Mouse (Mus musculus) left cerebral cortex, postnatal 25 days (tissue): Measurements from ENCODE around the gene Ccdc115. TPM values are rescaled to one million over a fixed set of nuclear protein-coding genes. Genes with fewer than 3 reads are reported as not detected.
"Not testable (repeated sequence)": the region's sequence is repeated elsewhere in the genome, so short reads cannot be mapped to it uniquely, and the experiment has no call there.

Source experiments
- DNase-seq, 2 experiments: peaks; one replicate each; pipeline ENCODE4 v3.0.0; 2022; ENCODE audit warnings: low spot score in 2 of 2, mixed read lengths in 1 of 2
- intact Hi-C: fragments of 180-260 bp; cut with DNase I; formaldehyde crosslinking; loops from one replicate; pipeline ENCODE4 v1.15.1; 2025
- total RNA-seq, 2 experiments: library from RNA; stranded (reverse); gene quantifications; 2 replicates each; pipeline ENCODE4 v1.2.3; 2021

Ccdc115 gene
- total RNA-seq, 2 experiments from 2014 or later, result 14.3 to 16.5 TPM

GRCm38 (mm10) chr1:34439961-34440630 lies 624 bp upstream of the Ccdc115 start:
- no peak for DNase-seq
- intact Hi-C loops, result no loop called here

- no peak for DNase-seq
- intact Hi-C loops, result no loop called here
Measured at GRCm38 (mm10) chr1:34438381-34439051, 956 bp downstream of the Ccdc115 start.

- DNase-seq, intact Hi-C loops: not testable (repeated sequence)
Measured at GRCm38 (mm10) chr1:34437366-34437765, 2.1 kb downstream of the Ccdc115 start.

GRCm38 (mm10) chr1:34436374-34436773 lies 3.1 kb downstream of the Ccdc115 start:
- DNase-seq, result no peak
- intact Hi-C loops, result no loop called here

GRCm38 (mm10) chr1:34435371-34436120 lies 3.9 kb downstream of the Ccdc115 start:
- intact Hi-C loops, result no loop called here
- DNase-seq, result peak in 1 of 2 experiments; percentile 19

GRCm38 (mm10) chr1:34434660-34435160 lies 4.8 kb downstream of the Ccdc115 start:
- intact Hi-C loops, result loop anchor here (5.0 kb wide), 1 partner anchor 422 kb away; no protein-coding TSS in a partner anchor
- peak; percentile 92 to 96 for DNase-seq

- intact Hi-C loops, result loop anchor here (5.0 kb wide), 1 partner anchor 422 kb away; no protein-coding TSS in a partner anchor
Measured at GRCm38 (mm10) chr1:34433891-34434521, 5.5 kb downstream of the Ccdc115 start.

GRCm38 (mm10) chr1:34432776-34433481 lies 6.5 kb downstream of the Ccdc115 start:
- intact Hi-C loops, result loop anchor here (5.0 kb wide), 1 partner anchor 421 kb away; no protein-coding TSS in a partner anchor
- peak; percentile 42 to 57 for DNase-seq

More at GRCm38 (mm10) chr1:34433891-34434521, 5.5 kb downstream of the Ccdc115 start:
- peak; percentile 34 to 39 for DNase-seq

GRCm38 (mm10) chr1:34432411-34432775 lies 7.1 kb downstream of the Ccdc115 start:
- peak in 1 of 2 experiments; percentile 11 for DNase-seq
- intact Hi-C loops, result loop anchor here (5.0 kb wide), 1 partner anchor 420 kb away; no protein-coding TSS in a partner anchor

- intact Hi-C loops, result loop anchor here (5.0 kb wide), 1 partner anchor 419 kb away; no protein-coding TSS in a partner anchor
- DNase-seq, result no peak
Measured at GRCm38 (mm10) chr1:34431431-34431830, 8.0 kb downstream of the Ccdc115 start.

- no peak for DNase-seq
- intact Hi-C loops, result loop anchor here (5.0 kb wide), 1 partner anchor 419 kb away; no protein-coding TSS in a partner anchor
Measured at GRCm38 (mm10) chr1:34430981-34431380, 8.5 kb downstream of the Ccdc115 start.

GRCm38 (mm10) chr1:34429281-34429680 lies 10.2 kb downstream of the Ccdc115 start:
- intact Hi-C loops, result no loop called here
- no peak for DNase-seq

GRCm38 (mm10) chr1:34428466-34428865 lies 11.0 kb downstream of the Ccdc115 start:
- DNase-seq, result no peak
- intact Hi-C loops, result no loop called here

- no peak for DNase-seq
- intact Hi-C loops, result no loop called here
Measured at GRCm38 (mm10) chr1:34399182-34399953, 40.1 kb downstream of the Ccdc115 start.

GRCm38 (mm10) chr1:34396321-34396720 lies 43.2 kb downstream of the Ccdc115 start:
- intact Hi-C loops, result no loop called here
- DNase-seq, result no peak

- intact Hi-C loops, result no loop called here
- peak in 1 of 2 experiments; percentile 3 for DNase-seq
Measured at GRCm38 (mm10) chr1:34389234-34389891, 50.1 kb downstream of the Ccdc115 start.

GRCm38 (mm10) chr1:34388849-34389233 lies 50.6 kb downstream of the Ccdc115 start:
- intact Hi-C loops, result no loop called here
- peak in 1 of 2 experiments; percentile 8 for DNase-seq
